Mouse (Mus musculus) kidney, adult 2 months (tissue): ENCODE measurements around the gene Ddc. TPM values are rescaled to one million over a fixed set of nuclear protein-coding genes. Genes with fewer than 3 reads are reported as not detected.

Source experiments
- DNase-seq: peaks from one replicate; pipeline ENCODE4 v3.0.0; 2021
- H3K27ac ChIP-seq: fragments of 200-500 bp; 2 replicates; pipeline ENCODE4 v1.5.1; 2012; ENCODE audit warnings: low read depth, low read length, control low read depth, inconsistent platforms; ENCODE audit not compliant: insufficient read depth
- H3K27me3 ChIP-seq: fragments of 200-500 bp; replicated peaks from 2 replicates; pipeline ENCODE4 v1.6.1; 2012; ENCODE audit warnings: mild to moderate bottlenecking, moderate library complexity, low read length, inconsistent platforms; ENCODE audit not compliant: control insufficient read depth, insufficient read depth
- H3K36me3 ChIP-seq: fragments of 200-500 bp; 2 replicates; pipeline ENCODE4 v1.6.1; 2012; ENCODE audit warnings: mild to moderate bottlenecking, moderate library complexity, low read length, inconsistent platforms; ENCODE audit not compliant: control insufficient read depth, insufficient read depth
- H3K4me1 ChIP-seq: fragments of 200-500 bp; 2 replicates; pipeline ENCODE4 v1.6.1; 2011; ENCODE audit warnings: low read length; ENCODE audit not compliant: control insufficient read depth, insufficient read depth
- H3K4me3 ChIP-seq: fragments of 200-500 bp; 2 replicates; pipeline ENCODE4 v1.5.1; 2011; ENCODE audit warnings: mild to moderate bottlenecking, low read depth, low read length, control low read depth; ENCODE audit not compliant: insufficient read depth
- CTCF ChIP-seq: fragments of 200-500 bp; conservative IDR thresholded peaks from 2 replicates; pipeline ENCODE4 v1.5.1; 2011; ENCODE audit warnings: low read depth, mild to moderate bottlenecking, control low read depth, low read length, moderate library complexity, mixed read lengths; ENCODE audit not compliant: insufficient read depth, insufficient read length
- POLR2A ChIP-seq: fragments of 200-500 bp; IDR thresholded peaks from one replicate; pipeline ENCODE4 v1.6.1; 2011; ENCODE audit warnings: low read depth, low read length, control low read depth
- WGBS: fragments of 180-500 bp; shearing (Covaris S2); methylation state at CpG from one replicate; pipeline ENCODE4 v1.1.7; 2018; 5-methylcytosine and 5-hydroxymethylcytosine counted together
- polyA plus RNA-seq: library from polyadenylated mRNA; depleted of rRNA; stranded (reverse); fragments of >200 nt; gene quantifications from 2 replicates; pipeline ENCODE4 v1.2.3, GENCODE M21; 2012

Gene Ddc
- polyA plus RNA-seq, 1 experiment: 103 TPM

DNA sequence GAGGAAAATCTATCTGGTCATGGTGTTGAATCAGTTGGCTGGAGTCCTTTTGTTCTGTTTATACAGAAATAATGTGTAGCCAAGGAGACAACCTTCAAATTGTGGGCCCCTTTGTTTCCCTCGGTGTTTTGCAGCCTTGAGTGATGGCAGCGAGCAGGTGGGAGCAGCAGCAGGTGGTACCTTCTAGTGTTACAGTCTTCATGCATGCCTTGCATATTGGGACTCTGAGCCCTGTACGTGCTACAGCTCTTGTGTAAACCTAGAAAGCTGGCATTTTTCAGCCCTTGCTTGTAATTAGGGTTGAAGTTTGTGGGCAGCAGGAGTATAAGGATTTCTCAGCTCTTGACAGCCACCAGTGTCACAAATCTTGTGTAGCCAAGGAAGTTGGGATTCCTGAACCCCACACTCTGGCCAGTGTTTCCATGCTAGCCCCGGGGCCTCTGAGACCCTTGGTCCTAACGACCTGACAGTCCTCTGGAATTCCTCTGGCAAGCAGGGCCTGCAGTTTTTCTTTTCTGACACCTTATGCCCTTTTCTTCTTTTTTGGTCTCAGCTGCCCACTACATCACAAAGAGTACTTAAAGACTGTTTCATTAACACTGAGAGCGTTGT, 42.8 kb downstream of the Ddc start:
- no peak for DNase-seq
- no peak for TF ChIP-seq POLR2A
- TF ChIP-seq CTCF: no peak
- WGBS: 61% methylated on average over 6 of the region's 6 CpGs
- Histone ChIP-seq H3K27ac (no peak overlapping the region), H3K4me1 (no peaks in the 10 kb centered on the region), H3K36me3 (no peaks in the 10 kb centered on the region), H3K27me3 (no peaks in the 10 kb centered on the region), H3K4me3 (no peak overlapping the region)

DNA sequence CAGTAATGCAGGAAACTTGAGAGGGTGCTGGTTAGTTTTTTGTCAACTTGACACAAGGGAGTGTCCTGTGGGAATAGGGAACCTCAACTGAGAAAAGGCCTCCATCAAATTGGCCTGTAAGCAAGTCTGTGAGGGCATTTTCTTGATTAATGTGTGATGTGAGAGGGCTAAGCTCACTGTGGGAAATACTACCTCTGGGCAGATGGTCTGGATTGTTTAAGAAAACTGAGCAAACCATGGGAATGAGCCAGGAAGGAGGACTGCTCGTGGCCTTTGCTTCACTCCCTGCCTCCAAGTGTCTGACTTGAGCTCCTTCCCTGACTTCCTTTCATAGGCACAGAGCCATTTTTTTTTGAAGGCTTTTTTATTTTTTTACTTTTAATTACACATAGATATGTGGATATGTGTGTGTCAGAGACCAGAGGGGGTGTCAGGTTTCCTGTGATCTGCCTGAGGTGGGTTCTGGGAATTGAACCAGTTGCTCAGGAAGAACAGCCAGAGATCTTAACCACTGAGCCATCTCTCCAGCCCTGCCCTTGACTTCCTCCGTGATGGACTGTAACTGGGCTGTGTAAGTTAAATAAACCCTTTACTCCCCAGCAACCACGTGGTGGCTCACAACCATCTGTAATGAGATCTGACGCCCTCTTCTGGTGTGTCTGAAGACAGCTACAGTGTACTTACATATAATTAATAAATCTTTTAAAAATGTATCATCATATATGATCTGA, 44.0 kb downstream of the Ddc start:
- no peak for TF ChIP-seq CTCF
- Histone ChIP-seq H3K27me3 (no peaks in the 10 kb centered on the region), H3K4me3 (no peak overlapping the region), H3K27ac (no peak overlapping the region), H3K36me3 (no peaks in the 10 kb centered on the region), H3K4me1 (no peaks in the 10 kb centered on the region)
- DNase-seq: no peak
- 56% methylated on average over 4 of the region's 4 CpGs for WGBS

GRCm38 (mm10) chr11:11851957-11852505, 45.9 kb downstream of the Ddc start:
- TF ChIP-seq CTCF (no peak), POLR2A (no peak)
- DNase-seq: no peak
- 86% methylated on average over 6 of the region's 6 CpGs for WGBS

DNA sequence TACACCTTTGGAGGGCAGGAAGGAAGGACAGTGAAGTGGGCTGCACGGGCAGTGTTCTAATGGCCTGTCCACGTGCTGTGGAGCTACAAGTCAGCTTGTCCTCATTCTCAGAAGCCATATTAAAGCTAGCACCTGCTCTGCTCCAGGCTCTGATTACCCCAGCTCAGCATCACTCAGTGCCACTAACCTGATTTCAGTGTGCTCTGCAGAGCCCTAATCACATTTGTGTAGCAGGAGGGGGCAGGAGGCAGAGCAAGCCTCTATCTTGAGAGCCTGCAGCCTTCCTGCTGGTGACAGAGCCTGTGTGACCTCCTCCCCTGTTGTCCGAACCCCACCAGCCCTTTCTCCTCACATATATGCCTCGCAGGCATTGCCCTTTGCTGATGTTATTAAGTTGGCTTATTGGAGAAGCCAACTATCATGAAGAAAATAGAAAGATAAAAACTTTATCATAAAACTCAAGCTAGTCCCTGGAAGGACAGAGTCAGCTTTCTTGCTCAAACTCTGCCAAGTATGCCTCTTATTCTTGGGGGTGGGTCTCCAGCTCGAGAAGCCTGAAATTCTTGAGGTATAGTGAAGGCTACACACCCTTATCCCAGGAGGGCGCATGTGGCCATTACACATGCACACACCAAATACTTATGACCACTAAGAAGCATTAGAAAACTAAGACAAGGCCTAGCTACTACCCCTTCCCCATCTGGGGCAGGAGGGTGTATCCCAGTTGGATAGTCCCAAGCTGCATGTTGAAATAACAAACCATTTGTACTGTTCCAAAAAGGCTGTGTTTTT, 47.3 kb downstream of the Ddc start:
- no peaks in the 10 kb centered on the region for H3K4me1 ChIP-seq
- H3K36me3 ChIP-seq: no peaks in the 10 kb centered on the region
- WGBS: 75% methylated on average over 6 of the region's 6 CpGs
- no peak for DNase-seq
- H3K27ac ChIP-seq: no peak overlapping the region
- no peak for TF ChIP-seq CTCF
- TF ChIP-seq POLR2A: no peak
- no peak overlapping the region for H3K4me3 ChIP-seq
- H3K27me3 ChIP-seq: no peaks in the 10 kb centered on the region

More at GRCm38 (mm10) chr11:11851957-11852505, 45.9 kb downstream of the Ddc start:
- H3K27me3 ChIP-seq: no peaks in the 10 kb centered on the region
- H3K4me1 ChIP-seq: no peaks in the 10 kb centered on the region
- no peak overlapping the region for H3K4me3 ChIP-seq
- no peak overlapping the region for H3K27ac ChIP-seq
- no peaks in the 10 kb centered on the region for H3K36me3 ChIP-seq

GRCm38 (mm10) chr11:11849513-11850311, 48.2 kb downstream of the Ddc start:
- no peaks in the 10 kb centered on the region for H3K27me3 ChIP-seq
- 74% methylated on average over 13 of the region's 13 CpGs for WGBS
- no peak for DNase-seq
- no peaks in the 10 kb centered on the region for H3K36me3 ChIP-seq
- H3K4me1 ChIP-seq: 0 out of 2 replicates have a peak, but pooled peaks cover 3% of the 10 kb centered on the region
- no peak overlapping the region for H3K4me3 ChIP-seq
- H3K27ac ChIP-seq: no peak overlapping the region
- no peak for TF ChIP-seq POLR2A
- TF ChIP-seq CTCF: no peak

DNA sequence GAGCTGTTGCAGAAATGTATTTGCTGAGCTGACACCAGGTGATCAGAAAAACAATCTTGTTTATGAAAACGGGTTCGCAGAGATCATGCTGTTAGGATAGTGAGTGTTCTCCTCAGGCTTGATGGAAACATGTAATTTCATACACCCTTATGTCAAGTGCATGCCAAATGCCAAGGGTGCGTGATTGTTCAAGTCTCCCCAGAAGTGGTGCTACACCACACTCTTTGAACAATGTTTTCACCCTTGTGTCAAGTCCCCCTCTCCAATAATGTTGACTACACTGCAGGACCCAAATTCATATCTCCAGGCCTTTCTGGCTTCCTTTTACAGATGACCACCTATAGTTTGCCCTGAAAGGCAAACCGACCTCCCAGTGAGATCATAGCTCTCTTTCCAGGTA, 49.5 kb downstream of the Ddc start:
- no peak overlapping the region for H3K4me3 ChIP-seq
- no peak overlapping the region for H3K27ac ChIP-seq
- DNase-seq: no peak
- 0 out of 2 replicates have a peak, but pooled peaks cover 3% of the 10 kb centered on the region for H3K4me1 ChIP-seq
- TF ChIP-seq CTCF (no peak), POLR2A (no peak)
- H3K36me3 ChIP-seq: no peaks in the 10 kb centered on the region
- WGBS: 90% methylated on average over 4 of the region's 4 CpGs
- H3K27me3 ChIP-seq: no peaks in the 10 kb centered on the region

- no peaks in the 10 kb centered on the region for H3K36me3 ChIP-seq
- H3K27ac ChIP-seq: no peak overlapping the region
- H3K4me3 ChIP-seq: no peak overlapping the region
- H3K27me3 ChIP-seq: no peaks in the 10 kb centered on the region
- WGBS: 74% methylated on average over 8 of the region's 8 CpGs
- DNase-seq: no peak
- H3K4me1 ChIP-seq: 0 out of 2 replicates have a peak, but pooled peaks cover 3% of the 10 kb centered on the region
- TF ChIP-seq CTCF (no peak), POLR2A (no peak)
Observed at GRCm38 (mm10) chr11:11845044-11845443, 52.9 kb downstream of the Ddc start.
